Mouse (Mus musculus) CH12.LX (cell line): ENCODE measurements around the gene Rhox6. TPM values are rescaled to one million over a fixed set of nuclear protein-coding genes. Genes with fewer than 3 reads are reported as not detected.

Experiments used
- polyA plus RNA-seq: library from polyadenylated mRNA; unstranded; fragments of >175 nt; gene quantifications from 2 replicates; pipeline ENCODE4 v1.2.1, GENCODE M21; 2012; ENCODE audit warnings: low read depth; ENCODE audit not compliant: insufficient read length
- total RNA-seq, 2 experiments: library from RNA; depleted of rRNA; stranded (reverse); fragments of 300-350 nt in 1 of 2; fragments of >200 nt in 1 of 2; gene quantifications; 2 replicates each; pipeline ENCODE4 v1.2.3; 2012 to 2014

Rhox6 gene
- total and polyA plus RNA-seq, 3 experiments, result not detected

Other genes with a start within 250 kb of the Rhox6 start
- not detected in 2 replicates for gene Rhox3f, start 245.9 kb upstream of the Rhox6 start, total RNA-seq (2012; rRNA removed)
- gene Rhox3f, start 245.9 kb upstream of the Rhox6 start, total RNA-seq (2014; rRNA removed), result not detected in 2 replicates
- not detected in 2 replicates for gene Rhox3f, start 245.9 kb upstream of the Rhox6 start, polyA plus RNA-seq
- not detected in 2 replicates for gene Rhox4f, start 219.2 kb upstream of the Rhox6 start, total RNA-seq (2012; rRNA removed)
- gene Rhox4f, start 219.2 kb upstream of the Rhox6 start, total RNA-seq (2014; rRNA removed), result not detected in 2 replicates
- gene Rhox4f, start 219.2 kb upstream of the Rhox6 start, polyA plus RNA-seq, result not detected in 2 replicates
- not detected in 2 replicates for gene Rhox3g, start 198.3 kb upstream of the Rhox6 start, total RNA-seq (2012; rRNA removed)
- gene Rhox3g, start 198.3 kb upstream of the Rhox6 start, total RNA-seq (2014; rRNA removed), result not detected in 2 replicates
- gene Rhox3g, start 198.3 kb upstream of the Rhox6 start, polyA plus RNA-seq, result not detected in 2 replicates
- gene Rhox2g, start 183.4 kb upstream of the Rhox6 start, total RNA-seq (2012; rRNA removed), result not detected in 2 replicates
- gene Rhox2g, start 183.4 kb upstream of the Rhox6 start, total RNA-seq (2014; rRNA removed), result not detected in 2 replicates
- gene Rhox2g, start 183.4 kb upstream of the Rhox6 start, polyA plus RNA-seq, result 0.56 and 0.84 TPM in 2 replicates
- gene Rhox4g, start 175.6 kb upstream of the Rhox6 start, total RNA-seq (2012; rRNA removed), result 0.13 TPM in 1 of 2 replicates, not detected in the other
- not detected in 2 replicates for gene Rhox4g, start 175.6 kb upstream of the Rhox6 start, total RNA-seq (2014; rRNA removed)
- gene Rhox4g, start 175.6 kb upstream of the Rhox6 start, polyA plus RNA-seq, result not detected in 2 replicates
- gene Rhox3h, start 158.1 kb upstream of the Rhox6 start, total RNA-seq (2012; rRNA removed), result not detected in 2 replicates
- not detected in 2 replicates for gene Rhox3h, start 158.1 kb upstream of the Rhox6 start, total RNA-seq (2014; rRNA removed)
- gene Rhox3h, start 158.1 kb upstream of the Rhox6 start, polyA plus RNA-seq, result not detected in 2 replicates
- gene Rhox2h, start 153.6 kb upstream of the Rhox6 start, total RNA-seq (2012; rRNA removed), result 1.4 and 2.1 TPM in 2 replicates
- 0.90 and 0.95 TPM in 2 replicates for gene Rhox2h, start 153.6 kb upstream of the Rhox6 start, total RNA-seq (2014; rRNA removed)
- 0.87 and 1.5 TPM in 2 replicates for gene Rhox2h, start 153.6 kb upstream of the Rhox6 start, polyA plus RNA-seq
- gene Rhox5, start 22.1 kb upstream of the Rhox6 start, total RNA-seq (2012; rRNA removed), result 771 and 814 TPM in 2 replicates
- 67.3 and 73.6 TPM in 2 replicates for gene Rhox5, start 22.1 kb upstream of the Rhox6 start, total RNA-seq (2014; rRNA removed)
- 164 and 235 TPM in 2 replicates for gene Rhox5, start 22.1 kb upstream of the Rhox6 start, polyA plus RNA-seq
- gene Rhox7a, start 4.8 kb downstream of the Rhox6 start, total RNA-seq (2012; rRNA removed), result not detected in 2 replicates
- gene Rhox7a, start 4.8 kb downstream of the Rhox6 start, total RNA-seq (2014; rRNA removed), result not detected in 2 replicates
- gene Rhox7a, start 4.8 kb downstream of the Rhox6 start, polyA plus RNA-seq, result not detected in 2 replicates
- gene Rhox8, start 52.0 kb downstream of the Rhox6 start, total RNA-seq (2012; rRNA removed), result not detected in 2 replicates
- not detected in 2 replicates for gene Rhox8, start 52.0 kb downstream of the Rhox6 start, total RNA-seq (2014; rRNA removed)
- gene Rhox8, start 52.0 kb downstream of the Rhox6 start, polyA plus RNA-seq, result 0.31 TPM in 1 of 2 replicates, not detected in the other
- gene Rhox7b, start 70.3 kb downstream of the Rhox6 start, total RNA-seq (2012; rRNA removed), result not detected in 2 replicates
- gene Rhox7b, start 70.3 kb downstream of the Rhox6 start, total RNA-seq (2014; rRNA removed), result not detected in 2 replicates
- not detected in 2 replicates for gene Rhox7b, start 70.3 kb downstream of the Rhox6 start, polyA plus RNA-seq
- not detected in 2 replicates for gene Rhox9, start 74.9 kb downstream of the Rhox6 start, total RNA-seq (2012; rRNA removed)
- gene Rhox9, start 74.9 kb downstream of the Rhox6 start, total RNA-seq (2014; rRNA removed), result not detected in 2 replicates
- gene Rhox9, start 74.9 kb downstream of the Rhox6 start, polyA plus RNA-seq, result not detected in 2 replicates
- not detected in 2 replicates for gene Btg1-ps1, start 191.9 kb downstream of the Rhox6 start, total RNA-seq (2012; rRNA removed)
- gene Btg1-ps1, start 191.9 kb downstream of the Rhox6 start, total RNA-seq (2014; rRNA removed), result not detected in 2 replicates
- gene Btg1-ps1, start 191.9 kb downstream of the Rhox6 start, polyA plus RNA-seq, result not detected in 2 replicates
- not detected in 2 replicates for gene Btg1-ps2, start 216.2 kb downstream of the Rhox6 start, total RNA-seq (2012; rRNA removed)
- not detected in 2 replicates for gene Btg1-ps2, start 216.2 kb downstream of the Rhox6 start, total RNA-seq (2014; rRNA removed)
- not detected in 2 replicates for gene Btg1-ps2, start 216.2 kb downstream of the Rhox6 start, polyA plus RNA-seq
- not detected in 2 replicates for gene Rhox10, start 239.6 kb downstream of the Rhox6 start, total RNA-seq (2012; rRNA removed)
- not detected in 2 replicates for gene Rhox10, start 239.6 kb downstream of the Rhox6 start, total RNA-seq (2014; rRNA removed)
- not detected in 2 replicates for gene Rhox10, start 239.6 kb downstream of the Rhox6 start, polyA plus RNA-seq